Mouse (Mus musculus) adrenal gland, adult 10 weeks (tissue): ENCODE measurements around the gene Myh10. TPM values are rescaled to one million over a fixed set of nuclear protein-coding genes. Genes with fewer than 3 reads are reported as not detected.

Experiments used
- polyA plus RNA-seq: library from polyadenylated mRNA; stranded (reverse); fragments of 350-450 nt; fragmentation: Illumina TruSeq; extraction: RNeasy Lipid Tissue Mini Kit (QIAGEN cat#74804); gene quantifications from one replicate; pipeline ENCODE4 v1.2.3, GENCODE M21; 2014; ENCODE audit warnings: low read depth, low replicate concordance

Myh10 gene
- 32.7 TPM for polyA plus RNA-seq

DNA sequence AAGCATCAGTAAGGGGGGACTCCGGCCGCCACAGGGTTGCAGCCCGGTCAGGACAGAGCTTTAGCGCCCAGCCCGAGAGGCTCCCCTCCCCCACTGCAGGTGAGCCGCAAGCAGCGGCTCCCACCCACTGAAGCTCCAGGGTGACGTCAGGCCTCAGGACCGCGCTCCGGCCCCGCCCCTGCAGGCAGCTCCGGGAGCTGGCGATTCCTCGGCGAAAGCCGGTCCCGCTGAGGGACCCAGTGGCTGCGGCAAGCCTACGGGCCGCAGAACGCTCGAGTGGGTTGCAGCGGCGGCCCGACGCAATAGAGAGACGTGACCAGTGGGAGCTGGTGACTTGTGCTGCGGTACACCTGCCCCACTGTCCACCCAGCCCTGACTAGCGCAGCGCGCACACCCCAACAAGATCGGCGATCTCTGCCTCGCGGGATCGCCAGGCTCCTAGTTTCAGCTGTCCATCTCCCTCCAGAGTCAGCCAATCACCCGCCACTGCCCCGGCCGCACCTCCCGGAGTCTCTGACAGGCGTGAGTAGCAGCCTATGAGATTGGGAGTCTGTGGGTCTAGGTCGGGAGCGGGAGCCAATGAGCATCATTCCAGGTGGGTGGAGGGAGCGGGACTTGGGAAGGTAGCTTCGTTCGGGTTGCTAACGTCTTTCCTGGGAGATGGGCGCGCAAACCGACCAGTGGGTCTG, at the start of gene Myh10:
Gene Myh10 (plus strand): TSS at position 239 of the 689 bp plus-strand sequence.

Other genes starting within 250 kb of the Myh10 start
- 0.70 TPM for gene Pik3r6, start 188.5 kb upstream of the Myh10 start, polyA plus RNA-seq
- gene Mfsd6l, start 135.4 kb upstream of the Myh10 start, polyA plus RNA-seq, result not detected
- not detected for gene Ccdc42, start 104.5 kb upstream of the Myh10 start, polyA plus RNA-seq
- 142 TPM for gene Ndel1, start 180.3 kb downstream of the Myh10 start, polyA plus RNA-seq
- gene Rnf222, start 197.0 kb downstream of the Myh10 start, polyA plus RNA-seq, result not detected
- gene Rpl26, start 210.0 kb downstream of the Myh10 start, polyA plus RNA-seq, result 139 TPM
- gene Odf4, start 235.5 kb downstream of the Myh10 start, polyA plus RNA-seq, result not detected